Mouse (Mus musculus) embryonic facial prominence, embryonic 15.5 days (tissue): ENCODE data around the gene Wnt10a. TPM values are rescaled to one million over a fixed set of nuclear protein-coding genes. Genes with fewer than 3 reads are reported as not detected.
"Not testable (repeated sequence)": the region's sequence is repeated elsewhere in the genome, so short reads cannot be mapped to it uniquely, and the experiment has no call there.

Source experiments
- ATAC-seq: fragments of 200-750 bp; cut with Nextera tagmentation; 2 replicates; pipeline ENCODE4 v1.8.0; 2017; ENCODE audit warnings: low read depth, moderate TSS enrichment; ENCODE audit not compliant: insufficient number of reproducible peaks, low FRiP score, low TSS enrichment
- H3K27ac ChIP-seq: fragments of 300-500 bp; sonication (generic); replicated peaks from 2 replicates; pipeline ENCODE4 v1.5.1; 2015; ENCODE audit warnings: mild to moderate bottlenecking, inconsistent platforms
- H3K27me3 ChIP-seq: fragments of 300-500 bp; sonication (generic); 2 replicates; pipeline ENCODE4 v1.6.1; 2015; ENCODE audit warnings: inconsistent platforms
- H3K36me3 ChIP-seq: fragments of 300-500 bp; sonication (generic); 2 replicates; pipeline ENCODE4 v1.6.1; 2015; ENCODE audit warnings: mild to moderate bottlenecking, inconsistent platforms
- H3K4me1 ChIP-seq: fragments of 300-500 bp; sonication (generic); 2 replicates; pipeline ENCODE4 v1.6.1; 2015; ENCODE audit warnings: inconsistent platforms
- H3K4me2 ChIP-seq: fragments of 300-500 bp; sonication (generic); replicated peaks from 2 replicates; pipeline ENCODE4 v1.6.1; 2015; ENCODE audit warnings: mild to moderate bottlenecking, inconsistent platforms
- H3K4me3 ChIP-seq: fragments of 300-500 bp; sonication (generic); replicated peaks from 2 replicates; pipeline ENCODE4 v1.5.1; 2015; ENCODE audit warnings: mild to moderate bottlenecking, inconsistent platforms
- H3K9ac ChIP-seq: fragments of 300-500 bp; sonication (generic); 2 replicates; pipeline ENCODE4 v1.6.1; 2015; ENCODE audit warnings: inconsistent platforms
- H3K9me3 ChIP-seq: fragments of 300-500 bp; sonication (generic); replicated peaks from 2 replicates; pipeline ENCODE4 v1.6.1; 2016; ENCODE audit warnings: inconsistent platforms
- WGBS: fragments of 180-500 bp; shearing (Covaris S2); methylation state at CpG from one replicate; pipeline ENCODE4 v1.1.7; 2015; 5-methylcytosine and 5-hydroxymethylcytosine counted together
- polyA plus RNA-seq: library from polyadenylated mRNA; unstranded; fragments of >200 nt; fragmentation: Nextera tagmentation; extraction: Ambion mirVana; gene quantifications from 2 replicates; pipeline ENCODE4 v1.2.1, GENCODE M21; 2015

Wnt10a gene
- polyA plus RNA-seq, 1 experiment from 2014 or later: 13.3 TPM

GRCm38 (mm10) chr1:74817219-74817618, 25.9 kb downstream of the Wnt10a start:
- no peaks in the 10 kb centered on the region for H3K36me3 ChIP-seq
- 11% methylated on average over 14 of the region's 14 CpGs for WGBS
- peak overlapping the region; percentile 93 for H3K27ac ChIP-seq
- peak overlapping the region; percentile 60 for H3K4me2 ChIP-seq
- no peaks in the 10 kb centered on the region; the same call in 1 of the 2 replicates for H3K27me3 ChIP-seq
- H3K9me3 ChIP-seq: no peaks in the 10 kb centered on the region
- H3K9ac ChIP-seq: peak overlapping the region; percentile 88
- H3K4me3 ChIP-seq: peak overlapping the region; percentile 74
- peak; percentile 39; the same call in 1 of the 2 replicates for ATAC-seq
- peaks cover 7% of the 10 kb centered on the region; the same call in 1 of the 2 replicates for H3K4me1 ChIP-seq

GRCm38 (mm10) chr1:74818509-74818908, 27.2 kb downstream of the Wnt10a start:
- peaks cover 7% of the 10 kb centered on the region; the same call in 1 of the 2 replicates for H3K4me1 ChIP-seq
- H3K9ac ChIP-seq: no peak overlapping the region
- H3K9me3 ChIP-seq: no peaks in the 10 kb centered on the region
- no peaks in the 10 kb centered on the region for H3K36me3 ChIP-seq
- no peak overlapping the region for H3K4me3 ChIP-seq
- no peaks in the 10 kb centered on the region for H3K27me3 ChIP-seq
- no peak overlapping the region for H3K27ac ChIP-seq
- no peak for ATAC-seq
- 88% methylated on average over 1 of the region's 1 CpGs for WGBS
- H3K4me2 ChIP-seq: no peak overlapping the region

GRCm38 (mm10) chr1:74823598-74823997, 32.3 kb downstream of the Wnt10a start:
- not testable (repeated sequence) for H3K36me3 ChIP-seq, H3K4me2 ChIP-seq, ATAC-seq, H3K27ac ChIP-seq, H3K4me1 ChIP-seq, H3K4me3 ChIP-seq, H3K9me3 ChIP-seq, H3K27me3 ChIP-seq, H3K9ac ChIP-seq
- 93% methylated on average over 4 of the region's 4 CpGs for WGBS

GRCm38 (mm10) chr1:74824518-74825302, 33.4 kb downstream of the Wnt10a start:
- H3K27me3 ChIP-seq: no peaks in the 10 kb centered on the region
- no peak overlapping the region for H3K27ac ChIP-seq
- no peak overlapping the region for H3K9ac ChIP-seq
- H3K4me3 ChIP-seq: no peak overlapping the region
- no peak for ATAC-seq
- no peak overlapping the region for H3K4me2 ChIP-seq
- WGBS: 19% methylated on average over 14 of the region's 14 CpGs
- no peaks in the 10 kb centered on the region for H3K9me3 ChIP-seq
- H3K4me1 ChIP-seq: no peaks in the 10 kb centered on the region; the same call in 1 of the 2 replicates
- no peaks in the 10 kb centered on the region for H3K36me3 ChIP-seq

GRCm38 (mm10) chr1:74830061-74830460, 38.7 kb downstream of the Wnt10a start:
- H3K4me2 ChIP-seq: no peak overlapping the region

GRCm38 (mm10) chr1:74833255-74833654, 41.9 kb downstream of the Wnt10a start:
- Histone ChIP-seq H3K4me3 (no peak overlapping the region), H3K9me3 (no peaks in the 10 kb centered on the region), H3K27ac (no peak overlapping the region), H3K9ac (no peak overlapping the region), H3K27me3 (peaks cover 4% of the 10 kb centered on the region; the same call in 1 of the 2 replicates), H3K4me2 (no peak overlapping the region), H3K36me3 (no peaks in the 10 kb centered on the region), H3K4me1 (no peaks in the 10 kb centered on the region)
- 76% methylated on average over 3 of the region's 3 CpGs for WGBS
- no peak for ATAC-seq

More at GRCm38 (mm10) chr1:74830061-74830460, 38.7 kb downstream of the Wnt10a start:
- H3K9me3 ChIP-seq: no peaks in the 10 kb centered on the region
- no peak overlapping the region for H3K4me3 ChIP-seq
- ATAC-seq: no peak
- no peak overlapping the region for H3K27ac ChIP-seq
- no peaks in the 10 kb centered on the region; the same call in 1 of the 2 replicates for H3K4me1 ChIP-seq
- no peak overlapping the region for H3K9ac ChIP-seq
- 81% methylated on average over 9 of the region's 9 CpGs for WGBS
- no peaks in the 10 kb centered on the region for H3K36me3 ChIP-seq
- H3K27me3 ChIP-seq: no peaks in the 10 kb centered on the region; the same call in 1 of the 2 replicates

- no peak overlapping the region for H3K9ac ChIP-seq
- H3K4me3 ChIP-seq: no peak overlapping the region
- no peak overlapping the region for H3K4me2 ChIP-seq
- 76% methylated on average over 5 of the region's 5 CpGs for WGBS
- ATAC-seq: no peak
- no peaks in the 10 kb centered on the region for H3K4me1 ChIP-seq
- no peaks in the 10 kb centered on the region for H3K9me3 ChIP-seq
- H3K27ac ChIP-seq: no peak overlapping the region
- H3K27me3 ChIP-seq: no peaks in the 10 kb centered on the region; the same call in none of the 2 replicates
- no peaks in the 10 kb centered on the region for H3K36me3 ChIP-seq
Observed at GRCm38 (mm10) chr1:74843090-74843489, 51.8 kb downstream of the Wnt10a start.

- no peak overlapping the region for H3K27ac ChIP-seq
- no peak overlapping the region for H3K9ac ChIP-seq
- no peak overlapping the region for H3K4me3 ChIP-seq
- ATAC-seq: no peak
- no peak overlapping the region for H3K4me2 ChIP-seq
- no peaks in the 10 kb centered on the region for H3K9me3 ChIP-seq
- WGBS: 29% methylated on average over 9 of the region's 9 CpGs
- H3K36me3 ChIP-seq: no peaks in the 10 kb centered on the region
- no peaks in the 10 kb centered on the region for H3K4me1 ChIP-seq
- peaks cover 30% of the 10 kb centered on the region for H3K27me3 ChIP-seq
Observed at GRCm38 (mm10) chr1:74846341-74846740, 55.0 kb downstream of the Wnt10a start.

GRCm38 (mm10) chr1:74848946-74849345, 57.6 kb downstream of the Wnt10a start:
- H3K27ac ChIP-seq: no peak overlapping the region
- no peak overlapping the region for H3K9ac ChIP-seq
- peaks cover 53% of the 10 kb centered on the region for H3K27me3 ChIP-seq
- H3K4me2 ChIP-seq: no peak overlapping the region
- 53% methylated on average over 5 of the region's 5 CpGs for WGBS
- no peaks in the 10 kb centered on the region for H3K4me1 ChIP-seq
- no peak for ATAC-seq
- no peaks in the 10 kb centered on the region for H3K9me3 ChIP-seq
- no peaks in the 10 kb centered on the region for H3K36me3 ChIP-seq
- H3K4me3 ChIP-seq: no peak overlapping the region

- no peaks in the 10 kb centered on the region for H3K9me3 ChIP-seq
- H3K36me3 ChIP-seq: no peaks in the 10 kb centered on the region
- peaks cover 9% of the 10 kb centered on the region for H3K4me1 ChIP-seq
- peaks cover 63% of the 10 kb centered on the region for H3K27me3 ChIP-seq
- H3K27ac ChIP-seq: no peak overlapping the region
- H3K4me3 ChIP-seq: no peak overlapping the region
- 15% methylated on average over 6 of the region's 6 CpGs for WGBS
- H3K4me2 ChIP-seq: no peak overlapping the region
- ATAC-seq: no peak
- H3K9ac ChIP-seq: no peak overlapping the region
Observed at GRCm38 (mm10) chr1:74850251-74850650, 58.9 kb downstream of the Wnt10a start.

GRCm38 (mm10) chr1:74851001-74851775, 59.9 kb downstream of the Wnt10a start:
- Histone ChIP-seq H3K4me2 (no peak overlapping the region), H3K9ac (no peak overlapping the region), H3K4me3 (no peak overlapping the region), H3K36me3 (no peaks in the 10 kb centered on the region), H3K9me3 (no peaks in the 10 kb centered on the region), H3K27ac (no peak overlapping the region), H3K4me1 (peaks cover 19% of the 10 kb centered on the region), H3K27me3 (peaks cover 73% of the 10 kb centered on the region)
- no peak for ATAC-seq
- WGBS: 9% methylated on average over 6 of the region's 6 CpGs
